Mouse (Mus musculus): ENCODE measurements around the gene Ifit1. TPM values are rescaled to one million over a fixed set of nuclear protein-coding genes. Genes with fewer than 3 reads are reported as not detected.

Gene Ifit1
- 0.90 and 8.1 TPM in 2 replicates for polyA plus RNA-seq (2012; rRNA removed; ENCODE audit: low replicate concordance)

GRCm38 (mm10) chr19:34640623-34641022 lies at the start of gene Ifit1, which contains the start of gene Ifit1bl2:
Ifit1 (plus strand) TSS chr19:34640871.
Ifit1bl2 (minus strand) TSS chr19:34640743.

DNA sequence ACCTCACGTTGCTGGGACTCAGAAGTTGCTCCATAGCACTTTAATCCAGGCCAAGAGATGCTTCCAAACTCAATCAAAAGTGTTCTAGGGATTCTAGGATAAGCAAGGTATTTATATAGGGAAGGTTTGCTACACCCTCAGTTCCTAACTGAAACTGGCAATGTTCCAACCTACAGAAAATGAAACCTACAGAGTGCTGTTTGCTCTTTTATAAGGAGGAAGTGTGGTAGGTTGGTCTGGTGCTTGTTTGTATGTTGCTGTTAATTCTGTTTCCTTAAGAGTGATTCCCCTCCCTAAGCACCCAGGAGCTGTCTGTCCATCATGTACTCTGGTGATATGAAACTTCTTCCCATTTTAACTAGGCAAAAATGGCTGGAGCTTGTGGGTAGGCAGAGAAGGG lies 38.8 kb upstream of the Ifit1 start, which contains the start of gene Ifit1bl1:
Gene Ifit1bl1 (minus strand): TSS at position 69 of the 400 bp plus-strand sequence.

DNA sequence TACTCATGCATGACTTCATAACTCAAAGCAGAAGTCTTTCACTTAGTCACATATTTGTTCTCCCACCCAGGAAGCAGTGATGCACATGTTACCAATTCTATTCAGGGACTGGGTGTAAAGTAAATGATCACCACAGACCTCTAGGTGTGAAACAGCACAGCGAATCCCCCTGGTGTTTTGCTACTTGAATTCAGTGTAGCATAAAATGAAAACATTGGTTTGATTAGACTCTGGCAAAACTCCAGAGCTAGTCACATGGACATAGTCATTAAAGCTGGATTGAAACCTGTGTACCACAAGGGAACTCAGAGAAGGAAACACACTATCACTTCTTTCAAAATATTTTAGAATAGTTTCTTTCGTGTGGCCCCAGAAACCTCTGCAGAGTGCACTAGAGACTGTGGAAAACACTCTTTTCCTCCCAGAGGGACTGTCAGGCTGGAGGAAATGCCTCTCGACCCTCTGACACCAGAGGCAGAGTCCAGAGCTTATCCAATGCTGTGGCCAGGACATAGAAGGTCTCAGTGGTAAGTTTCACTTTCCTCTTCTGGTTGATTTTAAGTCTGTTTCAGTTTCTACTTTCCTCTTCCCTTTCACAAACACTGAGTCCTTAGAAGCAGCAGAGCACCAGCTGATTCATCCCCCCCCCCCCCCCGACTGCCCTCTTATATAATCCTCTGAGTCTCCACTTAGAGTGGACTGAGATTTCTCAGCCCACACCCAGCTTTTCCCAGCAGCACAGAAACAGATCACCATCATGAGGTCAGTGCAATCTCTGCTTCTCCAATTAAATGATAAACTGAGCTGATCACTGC lies 33.2 kb upstream of the Ifit1 start, which contains the start of gene Ifit3b:
Gene Ifit3b (plus strand): TSS at position 734 of the 815 bp plus-strand sequence.

Other genes starting within 250 kb of the Ifit1 start
- gene Ch25h, start 165.7 kb upstream of the Ifit1 start, polyA plus RNA-seq (2012; rRNA removed; ENCODE audit: low replicate concordance) = 7.0 and 8.7 TPM in 2 replicates
- 14.6 and 22.6 TPM in 2 replicates for gene Lipa, start 113.4 kb upstream of the Ifit1 start, polyA plus RNA-seq (2012; rRNA removed; ENCODE audit: low replicate concordance)
- gene Ifit2, start 90.2 kb upstream of the Ifit1 start, polyA plus RNA-seq (2012; rRNA removed; ENCODE audit: low replicate concordance) = 0.07 and 0.08 TPM in 2 replicates
- gene Ifit3, start 57.3 kb upstream of the Ifit1 start, polyA plus RNA-seq (2012; rRNA removed; ENCODE audit: low replicate concordance) = 0.28 and 0.59 TPM in 2 replicates
- 1.1 and 3.6 TPM in 2 replicates for gene Ifit1bl1, start 38.9 kb upstream of the Ifit1 start, polyA plus RNA-seq (2012; rRNA removed; ENCODE audit: low replicate concordance)
- gene Ifit3b, start 32.9 kb upstream of the Ifit1 start, polyA plus RNA-seq (2012; rRNA removed; ENCODE audit: low replicate concordance) = 0.15 and 0.31 TPM in 2 replicates
- 1.3 and 2.3 TPM in 2 replicates for gene Ifit1bl2, start 128 bp upstream of the Ifit1 start, polyA plus RNA-seq (2012; rRNA removed; ENCODE audit: low replicate concordance)
- gene Slc16a12, start 106.4 kb downstream of the Ifit1 start, polyA plus RNA-seq (2012; rRNA removed; ENCODE audit: low replicate concordance) = 0.31 and 2.3 TPM in 2 replicates
- gene Pank1, start 238.6 kb downstream of the Ifit1 start, polyA plus RNA-seq (2012; rRNA removed; ENCODE audit: low replicate concordance) = 1.1 and 1.3 TPM in 2 replicates